Mouse (Mus musculus) stomach, embryonic 16.5 days (tissue): ENCODE measurements around the gene Slc6a9. TPM values are rescaled to one million over a fixed set of nuclear protein-coding genes. Genes with fewer than 3 reads are reported as not detected.

Experiments used
- ATAC-seq: fragments of 200-750 bp; cut with Nextera tagmentation; 2 replicates; pipeline ENCODE4 v1.8.0; 2017; ENCODE audit warnings: moderate number of reproducible peaks, moderate TSS enrichment; ENCODE audit not compliant: insufficient read depth, low FRiP score
- H3K27ac ChIP-seq: fragments of 300-500 bp; sonication (generic); 2 replicates; pipeline ENCODE4 v1.5.1; 2014; ENCODE audit warnings: low read length
- H3K27me3 ChIP-seq: fragments of 300-500 bp; sonication (generic); 2 replicates; pipeline ENCODE4 v1.6.1; 2014; ENCODE audit warnings: low read length, control low read depth, mixed read lengths; ENCODE audit not compliant: control insufficient read depth, insufficient read depth
- H3K36me3 ChIP-seq: fragments of 300-500 bp; sonication (generic); 2 replicates; pipeline ENCODE4 v1.6.1; 2014; ENCODE audit warnings: low read length; ENCODE audit not compliant: control insufficient read depth, insufficient read depth
- H3K4me1 ChIP-seq: fragments of 300-500 bp; sonication (generic); 2 replicates; pipeline ENCODE4 v1.6.1; 2014; ENCODE audit warnings: low read length, control low read depth, mixed read lengths; ENCODE audit not compliant: control insufficient read depth, insufficient read depth
- H3K4me2 ChIP-seq: fragments of 300-500 bp; sonication (generic); 2 replicates; pipeline ENCODE4 v1.6.1; 2014; ENCODE audit warnings: low read depth, low read length, mixed read lengths
- H3K4me3 ChIP-seq: fragments of 300-500 bp; sonication (generic); replicated peaks from 2 replicates; pipeline ENCODE4 v1.5.1; 2014; ENCODE audit warnings: mild to moderate bottlenecking, low read length
- H3K9ac ChIP-seq: fragments of 300-500 bp; sonication (generic); 2 replicates; pipeline ENCODE4 v1.6.1; 2014; ENCODE audit warnings: low read length
- H3K9me3 ChIP-seq: fragments of 300-500 bp; sonication (generic); replicated peaks from 2 replicates; pipeline ENCODE4 v1.6.1; 2016; ENCODE audit warnings: low read length, control low read depth; ENCODE audit not compliant: control insufficient read depth
- WGBS: fragments of 180-500 bp; shearing (Covaris S2); extraction: QIAGEN DNeasy Blood & Tissue Kit; methylation state at CpG from one replicate; pipeline ENCODE4 v1.1.7; 2014; 5-methylcytosine and 5-hydroxymethylcytosine counted together
- polyA plus RNA-seq: library from polyadenylated mRNA; unstranded; fragments of >200 nt; fragmentation: Nextera tagmentation; extraction: Ambion mirVana; gene quantifications from 2 replicates; pipeline ENCODE4 v1.2.1, GENCODE M21; 2015

Slc6a9 gene
- polyA plus RNA-seq, 1 experiment from 2014 or later = 15.4 TPM

DNA sequence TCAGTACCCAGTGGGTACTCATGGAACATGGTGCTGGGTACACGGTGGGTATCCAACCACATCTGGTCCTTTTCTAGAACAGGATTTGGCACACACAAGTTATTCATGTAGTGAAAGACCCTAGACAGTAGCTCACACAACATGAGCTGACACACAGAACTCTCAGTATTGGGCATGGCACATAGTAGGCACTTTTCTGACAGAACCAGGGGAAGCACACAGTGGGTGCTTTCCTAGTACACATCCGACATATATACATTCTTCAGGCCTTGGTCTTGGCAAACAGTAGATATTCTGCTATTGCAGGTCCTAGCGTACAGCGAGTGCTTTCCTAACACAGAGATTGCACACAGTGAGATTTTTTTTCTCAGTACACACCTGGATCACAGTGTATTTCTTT, 12.0 kb downstream of the Slc6a9 start:
- no peak overlapping the region for H3K4me2 ChIP-seq
- no peaks in the 10 kb centered on the region for H3K36me3 ChIP-seq
- no peak overlapping the region for H3K27ac ChIP-seq
- peaks cover 6% of the 10 kb centered on the region; the same call in 1 of the 2 replicates for H3K4me1 ChIP-seq
- no peak overlapping the region for H3K9ac ChIP-seq
- ATAC-seq = no peak
- H3K9me3 ChIP-seq = no peaks in the 10 kb centered on the region
- 96% methylated on average over 4 of the region's 4 CpGs for WGBS
- H3K4me3 ChIP-seq = no peak overlapping the region
- no peaks in the 10 kb centered on the region for H3K27me3 ChIP-seq

DNA sequence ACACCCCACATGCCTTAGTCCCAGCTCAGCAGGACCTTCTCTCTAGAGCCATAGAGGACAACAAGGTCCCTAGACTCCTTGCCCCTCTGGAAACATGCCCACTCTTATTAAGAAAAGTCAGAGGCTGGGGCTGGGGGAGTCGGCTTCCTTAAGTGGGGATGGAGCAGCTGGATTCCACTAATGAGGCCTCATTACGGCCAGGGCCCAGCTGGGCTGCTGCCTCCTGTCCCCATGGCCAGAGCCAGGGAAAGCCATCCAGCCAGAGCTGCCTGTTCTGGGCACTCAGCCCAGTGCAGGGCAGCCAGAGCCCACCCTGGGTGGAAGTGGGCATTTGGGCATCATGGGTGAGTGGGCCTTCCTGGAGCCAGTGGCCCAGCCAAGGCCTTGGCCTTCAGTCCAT, 12.7 kb downstream of the Slc6a9 start:
- no peak overlapping the region for H3K4me2 ChIP-seq
- no peaks in the 10 kb centered on the region for H3K36me3 ChIP-seq
- WGBS = 55% methylated on average over 2 of the region's 2 CpGs
- H3K27ac ChIP-seq = 0 out of 2 replicates have a peak overlapping the region, but pooled peaks have one; percentile 16
- ATAC-seq = no peak; the same call in 1 of the 2 replicates
- H3K9ac ChIP-seq = peak overlapping the region; percentile 23; the same call in 1 of the 2 replicates
- no peaks in the 10 kb centered on the region for H3K9me3 ChIP-seq
- H3K4me3 ChIP-seq = no peak overlapping the region
- no peaks in the 10 kb centered on the region for H3K27me3 ChIP-seq
- no peaks in the 10 kb centered on the region for H3K4me1 ChIP-seq

DNA sequence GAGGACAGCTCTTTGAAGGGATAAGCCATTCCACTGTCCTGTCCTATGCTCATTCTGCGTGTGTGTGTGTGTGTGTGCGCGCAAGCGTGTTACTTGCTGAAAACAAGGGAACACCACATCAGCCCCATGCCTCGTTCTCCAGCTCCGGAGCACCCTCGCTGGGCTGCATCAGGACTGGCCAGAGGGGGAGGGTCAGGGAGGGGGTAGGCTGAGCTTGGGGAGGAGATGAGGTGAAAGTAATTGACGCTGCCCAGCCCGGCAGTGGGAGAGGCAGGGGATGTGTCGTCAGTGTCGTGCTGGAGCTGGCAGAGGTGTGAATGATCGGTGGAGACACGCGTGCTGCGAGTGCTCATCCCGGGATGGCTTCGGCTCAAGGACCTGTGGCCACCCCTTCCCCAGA, 14.8 kb downstream of the Slc6a9 start:
- 68% methylated on average over 17 of the region's 17 CpGs for WGBS
- Histone ChIP-seq H3K36me3 (no peaks in the 10 kb centered on the region), H3K27ac (no peak overlapping the region), H3K4me3 (no peak overlapping the region), H3K9me3 (no peaks in the 10 kb centered on the region), H3K27me3 (no peaks in the 10 kb centered on the region), H3K9ac (no peak overlapping the region), H3K4me2 (no peak overlapping the region), H3K4me1 (no peaks in the 10 kb centered on the region)
- ATAC-seq = no peak

DNA sequence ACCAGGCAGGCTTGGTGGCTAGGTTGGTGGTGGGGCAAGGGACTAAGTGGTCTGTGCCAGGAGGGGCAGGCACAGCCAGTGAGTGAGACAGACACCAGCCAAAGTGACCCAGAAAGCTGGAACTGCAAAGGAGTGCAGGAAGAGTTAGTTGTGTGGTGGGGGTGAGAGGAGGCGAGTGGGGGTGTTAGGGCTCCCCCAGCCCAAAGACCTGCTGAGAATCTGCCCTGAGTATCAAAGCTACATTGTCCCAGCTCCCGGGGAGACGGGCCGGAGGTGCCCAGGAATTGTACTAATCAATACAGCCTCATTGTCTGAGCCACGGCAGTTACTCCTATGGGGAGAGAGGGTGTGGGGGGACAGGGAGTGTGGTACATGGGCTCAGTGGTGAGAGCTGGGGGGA, 15.2 kb downstream of the Slc6a9 start:
- H3K9ac ChIP-seq = no peak overlapping the region
- H3K4me3 ChIP-seq = no peak overlapping the region
- no peaks in the 10 kb centered on the region for H3K36me3 ChIP-seq
- no peaks in the 10 kb centered on the region for H3K9me3 ChIP-seq
- no peak overlapping the region for H3K27ac ChIP-seq
- H3K27me3 ChIP-seq = no peaks in the 10 kb centered on the region
- H3K4me2 ChIP-seq = no peak overlapping the region
- ATAC-seq = no peak
- no peaks in the 10 kb centered on the region for H3K4me1 ChIP-seq
- 74% methylated on average over 5 of the region's 5 CpGs for WGBS

DNA sequence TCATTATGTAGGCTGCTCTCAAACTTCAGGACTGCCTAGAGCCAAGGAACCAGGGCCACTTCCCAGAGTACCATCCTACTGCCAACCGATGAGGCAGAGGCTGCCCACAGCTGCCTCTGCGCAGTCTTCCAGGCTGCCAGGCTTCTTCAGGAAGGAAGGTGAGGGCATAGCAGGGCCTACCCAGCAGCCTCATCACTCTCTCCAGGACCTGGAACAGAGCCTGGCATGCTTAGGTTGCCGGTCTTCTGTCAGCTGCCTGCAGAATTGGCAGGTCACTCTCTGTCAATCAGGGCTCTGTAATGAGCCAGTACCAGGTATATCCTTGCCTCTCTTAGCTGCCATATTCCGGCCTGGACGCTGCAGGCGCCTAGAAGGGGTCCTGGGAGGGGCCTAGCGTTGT, 15.9 kb downstream of the Slc6a9 start:
- no peak overlapping the region for H3K9ac ChIP-seq
- no peak overlapping the region for H3K4me3 ChIP-seq
- H3K4me2 ChIP-seq = no peak overlapping the region
- H3K4me1 ChIP-seq = no peaks in the 10 kb centered on the region
- ATAC-seq = no peak
- no peaks in the 10 kb centered on the region for H3K36me3 ChIP-seq
- H3K9me3 ChIP-seq = no peaks in the 10 kb centered on the region
- H3K27ac ChIP-seq = no peak overlapping the region
- 82% methylated on average over 7 of the region's 7 CpGs for WGBS
- H3K27me3 ChIP-seq = no peaks in the 10 kb centered on the region

DNA sequence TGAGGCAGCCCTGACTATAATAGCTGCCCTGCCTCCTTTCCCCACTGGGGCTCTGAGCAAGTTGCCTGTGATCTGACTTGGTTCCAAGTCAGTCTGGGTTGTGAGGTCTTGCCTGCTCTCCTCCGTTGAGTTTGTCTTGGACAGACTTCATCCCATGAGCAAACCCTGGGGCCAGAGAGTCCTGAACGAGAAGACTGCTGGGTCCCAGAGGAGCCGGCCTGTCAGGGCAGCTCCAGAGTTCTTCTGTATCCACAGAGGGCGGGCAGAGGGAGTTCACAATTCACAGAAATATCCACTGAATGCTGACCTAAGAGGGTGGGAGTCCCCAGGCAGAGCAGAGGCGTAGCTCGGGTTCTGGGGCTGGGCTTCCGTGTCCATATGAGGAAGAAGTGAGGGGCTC, 16.6 kb downstream of the Slc6a9 start:
- H3K27me3 ChIP-seq = no peaks in the 10 kb centered on the region
- H3K4me1 ChIP-seq = no peaks in the 10 kb centered on the region
- H3K36me3 ChIP-seq = no peaks in the 10 kb centered on the region
- no peaks in the 10 kb centered on the region for H3K9me3 ChIP-seq
- whole genome bisulfite sequencing = 76% methylated on average over 7 of the region's 7 CpGs
- no peak overlapping the region for H3K9ac ChIP-seq
- H3K4me3 ChIP-seq = no peak overlapping the region
- no peak overlapping the region for H3K27ac ChIP-seq
- H3K4me2 ChIP-seq = no peak overlapping the region
- ATAC-seq = no peak

DNA sequence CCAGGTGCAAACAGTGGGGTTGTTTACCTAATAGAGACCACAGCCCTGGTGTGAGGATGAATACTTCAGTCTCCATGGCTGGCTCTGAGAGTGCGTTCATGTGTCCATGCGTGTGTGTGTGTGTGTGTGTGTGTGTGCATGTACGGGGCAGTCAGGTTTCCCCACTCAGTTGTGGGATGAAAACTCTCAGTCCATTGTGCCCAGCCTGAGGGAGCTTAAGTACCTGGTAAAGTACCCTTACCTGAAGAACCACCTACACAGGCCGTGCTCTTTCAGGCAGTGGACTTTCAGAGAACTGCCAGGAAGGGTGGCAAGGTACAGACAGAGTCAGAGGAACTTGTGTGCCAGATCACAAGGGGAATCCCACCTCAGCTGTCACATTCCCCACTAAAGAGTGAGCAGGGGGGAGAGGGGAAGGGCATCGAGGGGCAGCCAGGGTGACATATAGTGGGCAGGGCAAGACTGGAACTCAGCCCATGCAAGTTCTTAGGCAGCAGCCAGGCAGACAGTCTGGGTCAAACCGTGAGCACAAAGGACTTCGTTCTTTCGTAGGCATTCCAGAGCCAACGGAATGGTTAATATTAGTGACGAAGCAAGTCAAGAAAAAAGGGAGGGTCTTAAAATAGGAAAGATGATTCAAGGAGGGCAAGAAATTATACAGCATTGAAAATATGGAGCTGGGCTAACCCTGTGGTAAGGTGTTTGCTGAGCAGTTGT, 18.0 kb downstream of the Slc6a9 start:
- Histone ChIP-seq H3K36me3 (no peaks in the 10 kb centered on the region; the same call in 1 of the 2 replicates), H3K9ac (no peak overlapping the region), H3K9me3 (no peaks in the 10 kb centered on the region), H3K4me1 (no peaks in the 10 kb centered on the region), H3K27me3 (no peaks in the 10 kb centered on the region), H3K27ac (no peak overlapping the region), H3K4me3 (no peak overlapping the region), H3K4me2 (no peak overlapping the region)
- 76% methylated on average over 10 of the region's 10 CpGs for WGBS
- ATAC-seq = no peak

DNA sequence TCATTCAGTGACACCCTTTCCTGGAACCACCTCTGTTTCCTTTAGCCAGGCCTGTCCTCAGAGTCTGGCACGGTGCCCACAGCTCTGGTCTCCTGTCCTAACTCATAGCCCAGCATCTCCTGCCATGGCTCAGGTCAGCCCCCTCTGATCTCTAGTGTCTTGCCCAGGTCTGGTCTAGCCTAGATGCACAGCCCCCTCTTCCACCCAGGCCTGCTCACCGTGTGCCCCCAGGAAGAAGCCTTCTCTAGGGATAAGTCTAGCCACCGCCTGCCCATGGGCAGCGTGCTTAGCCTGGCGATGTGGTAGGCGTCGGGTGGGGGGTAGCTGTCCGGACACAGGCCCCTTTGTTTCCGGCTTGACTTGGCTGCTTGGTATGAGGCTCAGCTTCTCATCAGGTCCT, 20.8 kb downstream of the Slc6a9 start:
- no peak for ATAC-seq
- no peaks in the 10 kb centered on the region for H3K27me3 ChIP-seq
- no peaks in the 10 kb centered on the region for H3K4me1 ChIP-seq
- no peak overlapping the region for H3K9ac ChIP-seq
- no peaks in the 10 kb centered on the region for H3K9me3 ChIP-seq
- no peak overlapping the region for H3K4me3 ChIP-seq
- H3K27ac ChIP-seq = no peak overlapping the region
- H3K36me3 ChIP-seq = no peaks in the 10 kb centered on the region; the same call in 1 of the 2 replicates
- H3K4me2 ChIP-seq = no peak overlapping the region
- 85% methylated on average over 9 of the region's 9 CpGs for WGBS

DNA sequence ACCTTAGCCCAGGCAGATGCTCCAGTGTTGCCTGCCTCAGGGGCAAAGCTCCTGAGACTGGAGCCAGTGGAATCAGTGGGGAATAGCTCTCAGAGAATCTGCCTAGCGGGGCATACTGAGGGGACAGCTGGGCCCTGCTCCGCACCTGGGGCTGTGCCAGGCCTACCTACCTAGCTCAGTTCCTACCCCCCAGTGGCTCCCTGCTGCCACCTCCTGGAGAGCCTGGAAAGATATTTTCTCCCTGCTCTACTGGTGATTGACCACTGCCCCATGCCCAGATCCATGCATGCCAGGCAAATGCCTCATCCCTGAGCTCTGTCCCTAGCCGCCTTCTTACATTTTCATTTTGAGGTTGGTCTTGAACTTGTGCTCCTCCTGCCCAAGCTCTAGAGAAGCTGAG, 24.5 kb downstream of the Slc6a9 start:
- Histone ChIP-seq H3K9me3 (no peaks in the 10 kb centered on the region), H3K4me1 (no peaks in the 10 kb centered on the region), H3K36me3 (no peaks in the 10 kb centered on the region; the same call in 1 of the 2 replicates), H3K4me2 (no peak overlapping the region), H3K27me3 (no peaks in the 10 kb centered on the region), H3K27ac (no peak overlapping the region), H3K4me3 (no peak overlapping the region), H3K9ac (no peak overlapping the region)
- WGBS = 79% methylated on average over 3 of the region's 3 CpGs
- peak; percentile 6; the same call in 1 of the 2 replicates for ATAC-seq
